Mouse (Mus musculus) spleen, adult 2 months (tissue): ENCODE data around the gene Nsf.

Experiments used
- CTCF ChIP-seq: fragments of 200-500 bp; IDR thresholded peaks from 2 replicates; pipeline ENCODE4 v1.5.1; 2011; ENCODE audit warnings: mild to moderate bottlenecking, inconsistent platforms; ENCODE audit not compliant: insufficient read depth, insufficient read length, insufficient replicate concordance; ENCODE audit errors: extremely low read depth
- POLR2A ChIP-seq: fragments of 200-500 bp; IDR thresholded peaks from 2 replicates; pipeline ENCODE4 v1.6.1; 2011; ENCODE audit warnings: low read depth, low read length, inconsistent platforms

DNA sequence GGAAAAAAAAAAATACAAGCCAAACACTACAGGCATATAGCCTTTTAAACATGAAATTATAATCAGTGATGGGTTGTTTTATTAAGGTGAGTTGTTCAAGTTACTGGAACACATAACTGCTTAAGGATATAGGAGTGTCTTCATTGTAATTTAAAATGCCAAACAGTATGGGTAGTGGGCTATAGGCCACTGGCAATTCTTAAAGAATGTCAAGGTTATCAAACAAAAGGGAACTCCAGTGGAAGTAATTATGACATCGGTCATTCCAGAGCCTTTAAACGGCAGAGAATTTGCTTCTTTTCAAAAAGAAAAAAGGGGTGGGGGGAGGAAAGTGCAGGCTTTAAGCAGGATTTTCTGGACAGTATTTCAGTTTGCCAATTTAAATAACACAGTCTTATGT lies 18.1 kb downstream of the Nsf start:
- TF ChIP-seq CTCF (no peak), POLR2A (no peak)
